Mouse (Mus musculus): ENCODE measurements at regions not wholly inside any gene's neighbourhood (a gene's known extent, or its start where the extent isn't known, plus 50 kb on each side); places are given as distances from the start of the nearest gene placed in this dataset.

DNA sequence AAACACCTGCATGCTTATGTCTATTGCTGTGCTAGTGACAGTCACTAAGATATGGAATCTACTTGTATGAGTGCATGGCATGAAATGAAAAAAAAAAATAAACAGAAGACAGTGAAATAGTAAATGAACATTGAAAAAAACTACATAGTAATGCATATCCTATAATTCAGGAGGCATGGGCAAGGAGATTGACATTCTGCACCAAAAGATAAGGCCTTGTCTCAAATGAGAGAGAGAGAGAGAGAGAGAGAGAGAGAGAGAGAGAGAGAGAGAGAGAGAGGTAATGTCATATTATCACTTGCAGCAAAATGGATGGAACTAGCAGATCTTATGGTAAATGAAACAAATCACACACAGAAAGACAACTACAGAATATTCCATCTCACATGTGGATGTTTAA, 115.4 kb downstream of the Ube2e3 start:
- Histone ChIP-seq H3K9me3 (replicated peaks; ENCODE audit: control insufficient read depth, low read length, poor library complexity, severe bottlenecking) (no peaks in the 10 kb centered on the region), H3K36me3 (ENCODE audit: control insufficient read depth, insufficient read depth, low read length) (no peaks in the 10 kb centered on the region), H3K27ac (ENCODE audit: low read length) (no peak overlapping the region), H3K9ac (ENCODE audit: low read depth, low read length) (no peak overlapping the region), H3K4me2 (ENCODE audit: low read length) (no peak overlapping the region), H3K27me3 (ENCODE audit: control insufficient read depth, insufficient read depth, low read depth, low read length) (0 out of 2 replicates have a peak, but pooled peaks cover 2% of the 10 kb centered on the region), H3K4me1 (ENCODE audit: control insufficient read depth, insufficient read depth, low read length) (peaks cover 6% of the 10 kb centered on the region), H3K4me3 (ENCODE audit: low read depth, low read length) (no peak overlapping the region)
- ATAC-seq, result no peak

DNA sequence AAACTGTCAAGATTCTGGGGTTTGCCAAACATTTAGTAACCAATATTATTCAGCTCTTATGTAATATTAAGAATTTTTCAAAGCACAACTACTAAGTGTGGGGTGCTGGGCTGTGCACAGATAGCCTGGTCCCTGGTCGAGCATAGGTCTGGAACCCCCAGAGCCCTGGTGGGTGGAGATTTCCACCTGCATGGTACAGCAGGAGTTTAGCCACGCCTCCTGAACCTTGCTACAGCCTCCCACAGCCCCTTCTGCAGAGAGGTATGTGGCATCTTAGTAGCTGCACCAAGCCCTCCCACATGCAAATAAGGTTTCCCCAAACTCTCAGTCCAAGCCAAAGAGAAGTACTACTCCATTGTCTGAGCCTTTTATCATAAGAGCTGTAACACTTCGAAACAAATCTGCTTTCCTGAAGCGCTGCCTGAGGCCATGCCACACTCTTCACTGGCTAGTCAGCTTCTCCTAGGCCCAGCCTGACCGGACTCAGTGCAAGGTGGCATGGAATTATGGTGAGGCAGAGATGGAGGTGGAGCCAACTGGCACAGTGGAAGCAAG, 116.1 kb downstream of the Ube2e3 start:
- WGBS, result 57% methylated on average over 5 of the region's 5 CpGs
- Histone ChIP-seq H3K9ac (ENCODE audit: low read depth, low read length) (no peak overlapping the region), H3K27ac (ENCODE audit: low read length) (no peak overlapping the region), H3K27me3 (ENCODE audit: control insufficient read depth, insufficient read depth, low read depth, low read length) (0 out of 2 replicates have a peak, but pooled peaks cover 2% of the 10 kb centered on the region), H3K9me3 (replicated peaks; ENCODE audit: control insufficient read depth, low read length, poor library complexity, severe bottlenecking) (no peaks in the 10 kb centered on the region), H3K4me2 (ENCODE audit: low read length) (no peak overlapping the region), H3K4me3 (ENCODE audit: low read depth, low read length) (no peak overlapping the region), H3K36me3 (ENCODE audit: control insufficient read depth, insufficient read depth, low read length) (no peaks in the 10 kb centered on the region), H3K4me1 (ENCODE audit: control insufficient read depth, insufficient read depth, low read length) (peaks cover 6% of the 10 kb centered on the region)
- no peak for ATAC-seq

DNA sequence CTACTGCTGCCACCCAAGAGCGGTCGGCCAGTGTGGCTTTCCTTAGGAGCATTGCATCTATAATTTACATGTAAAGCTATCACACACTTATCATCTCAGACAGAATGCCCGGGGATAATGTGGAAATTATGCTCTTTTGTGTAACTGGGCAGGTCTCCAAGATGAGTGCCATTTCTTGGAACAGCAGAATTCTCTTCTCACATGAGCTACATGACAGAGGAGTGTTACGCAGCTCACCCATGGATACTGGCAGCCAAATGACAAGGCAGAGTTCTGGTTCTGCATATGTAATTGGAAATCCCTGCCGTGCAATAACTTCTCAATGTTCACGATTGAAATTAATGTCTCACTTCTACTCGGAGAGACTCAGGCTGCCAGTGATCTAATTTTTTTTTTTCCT, 119.1 kb downstream of the Ube2e3 start:
- WGBS, result 49% methylated on average over 7 of the region's 7 CpGs
- Histone ChIP-seq H3K4me1 (ENCODE audit: control insufficient read depth, insufficient read depth, low read length) (peaks cover 6% of the 10 kb centered on the region), H3K36me3 (ENCODE audit: control insufficient read depth, insufficient read depth, low read length) (no peaks in the 10 kb centered on the region), H3K9me3 (replicated peaks; ENCODE audit: control insufficient read depth, low read length, poor library complexity, severe bottlenecking) (no peaks in the 10 kb centered on the region), H3K27ac (ENCODE audit: low read length) (no peak overlapping the region), H3K9ac (ENCODE audit: low read depth, low read length) (no peak overlapping the region), H3K27me3 (ENCODE audit: control insufficient read depth, insufficient read depth, low read depth, low read length) (0 out of 2 replicates have a peak, but pooled peaks cover 2% of the 10 kb centered on the region), H3K4me2 (ENCODE audit: low read length) (no peak overlapping the region), H3K4me3 (ENCODE audit: low read depth, low read length) (no peak overlapping the region)
- peak; percentile 86 for ATAC-seq

DNA sequence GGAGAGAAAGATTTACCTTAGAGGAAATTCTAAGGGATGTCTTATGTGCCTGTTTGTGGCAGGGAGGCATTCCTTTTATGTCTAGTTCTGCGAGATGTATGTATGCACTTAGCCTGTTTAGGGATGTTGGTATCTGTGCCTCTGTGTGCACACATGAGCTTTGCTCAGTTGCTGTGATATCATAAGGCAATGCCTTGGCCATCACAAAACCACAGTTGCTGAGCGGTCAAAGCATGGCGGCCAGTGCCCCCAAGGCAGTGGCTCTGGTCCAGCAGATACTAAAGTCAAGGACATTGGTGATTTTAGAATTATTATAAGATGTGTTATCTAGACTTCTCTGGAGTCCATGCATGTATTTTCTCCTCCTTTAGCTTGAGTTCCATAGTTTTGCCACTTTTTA, 119.5 kb downstream of the Ube2e3 start:
- 88% methylated on average over 3 of the region's 3 CpGs for WGBS
- 0 out of 2 replicates have a peak, but pooled peaks have one; percentile 32 for ATAC-seq

DNA sequence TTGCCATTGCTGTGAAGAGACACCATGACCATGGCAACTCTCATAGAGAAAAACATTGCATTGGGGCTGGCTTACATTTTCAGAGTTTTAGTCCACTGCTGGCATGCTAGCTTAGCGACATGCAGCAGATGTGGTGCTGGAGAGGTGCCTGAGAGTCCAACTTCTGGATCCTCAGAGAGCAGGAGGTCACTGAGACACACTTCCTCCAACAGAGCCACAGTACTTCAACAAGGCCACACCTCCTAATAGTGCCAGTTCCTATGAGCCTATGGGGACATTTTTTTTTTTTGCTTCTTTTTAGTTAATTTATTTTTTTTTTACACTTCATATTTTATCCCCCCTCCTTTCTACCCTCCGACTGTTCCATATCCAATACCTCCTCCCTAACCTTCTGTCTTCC, 120.3 kb downstream of the Ube2e3 start:
- Histone ChIP-seq H3K27me3 (ENCODE audit: control insufficient read depth, insufficient read depth, low read depth, low read length) (0 out of 2 replicates have a peak, but pooled peaks cover 2% of the 10 kb centered on the region), H3K27ac (ENCODE audit: low read length) (no peak overlapping the region), H3K9ac (ENCODE audit: low read depth, low read length) (no peak overlapping the region), H3K4me1 (ENCODE audit: control insufficient read depth, insufficient read depth, low read length) (peaks cover 6% of the 10 kb centered on the region), H3K9me3 (replicated peaks; ENCODE audit: control insufficient read depth, low read length, poor library complexity, severe bottlenecking) (no peaks in the 10 kb centered on the region), H3K4me3 (ENCODE audit: low read depth, low read length) (no peak overlapping the region), H3K4me2 (ENCODE audit: low read length) (no peak overlapping the region), H3K36me3 (ENCODE audit: control insufficient read depth, insufficient read depth, low read length) (no peaks in the 10 kb centered on the region)
- 86% methylated on average over 2 of the region's 2 CpGs for WGBS
- no peak for ATAC-seq

More for the DNA sequence above, 119.5 kb downstream of the Ube2e3 start:
- Histone ChIP-seq H3K9ac (ENCODE audit: low read depth, low read length) (no peak overlapping the region), H3K4me3 (ENCODE audit: low read depth, low read length) (no peak overlapping the region), H3K4me1 (ENCODE audit: control insufficient read depth, insufficient read depth, low read length) (peaks cover 6% of the 10 kb centered on the region), H3K4me2 (ENCODE audit: low read length) (no peak overlapping the region), H3K9me3 (replicated peaks; ENCODE audit: control insufficient read depth, low read length, poor library complexity, severe bottlenecking) (no peaks in the 10 kb centered on the region), H3K27ac (ENCODE audit: low read length) (0 out of 2 replicates have a peak overlapping the region, but pooled peaks have one; percentile 10), H3K27me3 (ENCODE audit: control insufficient read depth, insufficient read depth, low read depth, low read length) (0 out of 2 replicates have a peak, but pooled peaks cover 2% of the 10 kb centered on the region), H3K36me3 (ENCODE audit: control insufficient read depth, insufficient read depth, low read length) (no peaks in the 10 kb centered on the region)

DNA sequence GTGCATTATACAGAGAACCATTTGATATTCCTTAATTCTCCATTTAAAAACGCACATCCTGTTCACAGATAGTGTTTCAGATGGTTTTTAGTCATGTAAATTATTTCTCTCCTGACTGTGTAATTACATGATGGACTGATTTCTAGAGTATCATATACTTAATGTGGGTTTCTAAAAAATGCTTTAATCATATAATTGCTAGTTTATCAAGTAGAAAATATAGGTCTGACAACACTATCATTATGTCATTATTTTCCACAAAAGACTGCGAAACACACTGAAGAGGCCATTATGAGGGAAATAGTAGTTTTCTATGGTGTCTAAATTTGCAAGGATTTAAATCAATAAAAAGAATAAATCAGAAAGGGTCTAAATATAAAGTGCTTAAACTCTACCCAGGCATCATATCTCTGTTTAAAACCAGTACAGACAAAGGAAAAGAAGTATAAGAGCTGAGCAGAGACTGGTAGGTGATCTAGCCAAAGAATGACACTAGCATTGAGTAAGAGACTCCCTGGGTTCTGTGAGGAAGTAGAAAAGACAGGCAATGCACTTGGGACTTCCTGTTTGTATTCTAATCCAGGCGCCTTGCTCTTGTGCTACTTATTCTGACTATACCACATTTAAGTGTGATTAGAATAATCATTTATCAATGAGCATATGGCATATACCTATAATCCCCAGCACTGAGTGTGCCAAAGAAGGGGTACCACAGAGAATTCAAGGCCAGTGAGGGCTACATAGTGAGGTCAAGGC, 127.1 kb downstream of the Ube2e3 start:
- Histone ChIP-seq H3K27ac (ENCODE audit: low read length) (no peak overlapping the region), H3K9ac (ENCODE audit: low read depth, low read length) (no peak overlapping the region), H3K4me2 (ENCODE audit: low read length) (no peak overlapping the region), H3K4me3 (ENCODE audit: low read depth, low read length) (no peak overlapping the region), H3K36me3 (ENCODE audit: control insufficient read depth, insufficient read depth, low read length) (no peaks in the 10 kb centered on the region), H3K9me3 (replicated peaks; ENCODE audit: control insufficient read depth, low read length, poor library complexity, severe bottlenecking) (no peaks in the 10 kb centered on the region), H3K27me3 (ENCODE audit: control insufficient read depth, insufficient read depth, low read depth, low read length) (no peaks in the 10 kb centered on the region), H3K4me1 (ENCODE audit: control insufficient read depth, insufficient read depth, low read length) (no peaks in the 10 kb centered on the region)
- ATAC-seq, result no peak
- 74% methylated on average over 3 of the region's 3 CpGs for WGBS

DNA sequence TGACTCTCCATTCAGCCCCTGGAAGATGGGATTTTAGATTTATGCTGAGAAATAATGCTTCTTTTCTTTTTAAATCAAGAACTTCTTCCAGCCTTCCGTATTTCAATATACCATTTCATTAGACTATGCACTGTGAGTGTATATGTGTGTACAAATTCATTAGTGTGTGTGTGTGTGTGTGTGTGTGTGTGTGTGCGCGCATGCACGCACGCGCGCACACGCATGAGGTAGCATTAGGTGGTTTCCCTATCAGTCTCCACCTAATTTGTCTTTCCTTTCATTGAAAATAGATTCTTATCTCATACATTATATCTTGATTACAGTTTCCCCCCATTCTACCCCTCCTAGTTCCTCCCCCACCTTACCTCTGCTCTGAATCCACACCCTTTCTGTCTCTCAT, 130.7 kb downstream of the Ube2e3 start:
- H3K4me3 ChIP-seq (ENCODE audit: low read depth, low read length), result no peak overlapping the region
- no peaks in the 10 kb centered on the region for H3K36me3 ChIP-seq (ENCODE audit: control insufficient read depth, insufficient read depth, low read length)
- H3K4me1 ChIP-seq (ENCODE audit: control insufficient read depth, insufficient read depth, low read length), result no peaks in the 10 kb centered on the region
- H3K4me2 ChIP-seq (ENCODE audit: low read length), result no peak overlapping the region
- 97% methylated on average over 8 of the region's 8 CpGs for WGBS
- no peaks in the 10 kb centered on the region for H3K27me3 ChIP-seq (ENCODE audit: control insufficient read depth, insufficient read depth, low read depth, low read length)
- no peaks in the 10 kb centered on the region for H3K9me3 ChIP-seq (replicated peaks; ENCODE audit: control insufficient read depth, low read length, poor library complexity, severe bottlenecking)
- H3K9ac ChIP-seq (ENCODE audit: low read depth, low read length), result no peak overlapping the region
- ATAC-seq, result no peak
- no peak overlapping the region for H3K27ac ChIP-seq (ENCODE audit: low read length)

DNA sequence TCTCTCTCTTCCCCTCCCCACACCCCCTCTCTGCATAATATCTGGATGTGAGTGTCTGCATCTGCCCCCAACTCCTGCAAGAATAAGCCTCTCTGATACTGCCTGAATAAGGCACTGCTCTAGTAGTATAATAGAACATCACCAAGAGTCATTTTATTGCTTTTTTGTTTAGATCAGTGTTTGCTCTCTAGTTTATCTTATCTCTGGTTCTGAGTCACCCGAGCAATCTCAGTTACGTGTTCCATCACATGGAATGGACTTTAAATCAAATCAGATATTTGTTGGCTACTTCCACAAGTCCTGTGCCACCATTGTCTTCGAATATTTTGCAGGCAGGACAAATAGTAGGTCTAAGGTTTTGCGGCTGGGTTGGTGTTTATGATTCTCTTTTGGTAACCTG, 131.5 kb downstream of the Ube2e3 start:
- no peak overlapping the region for H3K9ac ChIP-seq (ENCODE audit: low read depth, low read length)
- H3K9me3 ChIP-seq (replicated peaks; ENCODE audit: control insufficient read depth, low read length, poor library complexity, severe bottlenecking), result no peaks in the 10 kb centered on the region
- no peak overlapping the region for H3K4me3 ChIP-seq (ENCODE audit: low read depth, low read length)
- no peaks in the 10 kb centered on the region for H3K4me1 ChIP-seq (ENCODE audit: control insufficient read depth, insufficient read depth, low read length)
- 89% methylated on average over 4 of the region's 4 CpGs for WGBS
- H3K27ac ChIP-seq (ENCODE audit: low read length), result no peak overlapping the region
- H3K27me3 ChIP-seq (ENCODE audit: control insufficient read depth, insufficient read depth, low read depth, low read length), result no peaks in the 10 kb centered on the region
- no peak overlapping the region for H3K4me2 ChIP-seq (ENCODE audit: low read length)
- no peak for ATAC-seq
- H3K36me3 ChIP-seq (ENCODE audit: control insufficient read depth, insufficient read depth, low read length), result no peaks in the 10 kb centered on the region

DNA sequence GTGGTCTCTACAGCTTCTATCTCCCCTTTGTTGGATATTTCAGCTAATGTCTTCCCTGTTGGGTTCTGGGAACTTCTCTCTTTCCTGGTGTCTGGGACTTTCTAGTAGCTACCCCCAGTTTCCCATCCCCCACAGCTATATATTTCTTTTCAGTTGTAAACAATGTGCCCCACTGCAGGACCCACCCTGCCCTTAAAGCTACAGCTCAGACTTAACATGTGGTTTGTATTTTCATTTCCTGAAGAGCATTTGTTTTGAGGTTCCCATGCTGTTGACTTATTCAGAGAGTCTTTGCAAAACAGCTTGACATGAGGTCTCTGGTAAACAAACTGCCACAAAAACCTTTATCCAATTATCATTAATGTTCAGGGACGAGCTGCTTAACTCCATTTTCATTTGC, 136.9 kb downstream of the Ube2e3 start:
- Histone ChIP-seq H3K9me3 (replicated peaks; ENCODE audit: control insufficient read depth, low read length, poor library complexity, severe bottlenecking) (no peaks in the 10 kb centered on the region), H3K9ac (ENCODE audit: low read depth, low read length) (no peak overlapping the region), H3K36me3 (ENCODE audit: control insufficient read depth, insufficient read depth, low read length) (no peaks in the 10 kb centered on the region), H3K4me3 (ENCODE audit: low read depth, low read length) (no peak overlapping the region), H3K4me2 (ENCODE audit: low read length) (no peak overlapping the region), H3K27ac (ENCODE audit: low read length) (no peak overlapping the region), H3K27me3 (ENCODE audit: control insufficient read depth, insufficient read depth, low read depth, low read length) (no peaks in the 10 kb centered on the region), H3K4me1 (ENCODE audit: control insufficient read depth, insufficient read depth, low read length) (no peaks in the 10 kb centered on the region)
- WGBS, result 47% methylated on average over 1 of the region's 1 CpGs
- no peak for ATAC-seq

All from midbrain, embryonic 16.5 days (tissue).